Mouse (Mus musculus) lung, postnatal 14 days (tissue): ENCODE measurements around the gene Tbcb.
A peak's percentile ranks its signal among the peaks of the same experiment; 100 is the strongest.
"Not testable (repeated sequence)": the region's sequence is repeated elsewhere in the genome, so short reads cannot be mapped to it uniquely, and the experiment has no call there.

Experiments used
- DNase-seq: peaks from one replicate; pipeline ENCODE4 v3.0.0; 2021

Tbcb gene

DNA sequence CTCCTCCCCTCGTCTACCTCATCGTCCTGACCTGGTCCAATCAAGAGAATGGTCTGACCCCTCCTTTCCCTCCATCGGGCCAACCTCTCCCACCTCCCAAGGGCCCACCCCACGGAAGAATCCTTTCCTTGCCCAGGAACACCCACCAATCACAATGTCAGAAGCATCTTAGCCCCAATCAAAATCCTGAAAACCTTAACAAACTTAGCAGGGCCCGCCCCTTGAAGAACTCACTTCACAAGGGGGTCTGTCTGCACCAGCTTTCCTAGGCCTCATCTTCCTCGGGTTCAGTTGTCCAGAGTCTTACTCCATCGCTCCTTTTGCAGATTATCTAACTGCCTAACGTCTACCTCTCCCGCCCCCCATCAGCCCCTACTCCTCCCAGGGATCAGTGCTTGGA, 39.1 kb downstream of the Tbcb start:
- no peak for DNase-seq

DNA sequence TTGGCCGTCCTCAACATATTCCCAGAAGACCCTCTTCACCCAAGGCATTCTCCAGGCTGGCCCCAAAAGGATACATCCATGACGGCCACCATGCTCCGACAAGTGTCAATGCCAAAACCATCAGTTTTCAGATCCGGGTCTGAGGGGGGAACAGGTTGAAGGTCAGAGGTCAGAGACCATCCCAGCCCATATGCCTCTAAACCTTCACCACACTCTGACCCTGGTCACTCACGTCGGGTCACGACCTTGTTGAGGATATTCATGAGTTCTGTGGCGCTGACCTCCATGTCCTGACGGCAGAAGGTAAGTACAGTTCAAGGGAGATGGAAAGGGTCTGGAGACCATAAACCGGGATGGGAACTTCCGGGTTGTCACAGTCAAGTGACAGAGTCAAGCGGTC, 40.0 kb downstream of the Tbcb start:
- DNase-seq = no peak

DNA sequence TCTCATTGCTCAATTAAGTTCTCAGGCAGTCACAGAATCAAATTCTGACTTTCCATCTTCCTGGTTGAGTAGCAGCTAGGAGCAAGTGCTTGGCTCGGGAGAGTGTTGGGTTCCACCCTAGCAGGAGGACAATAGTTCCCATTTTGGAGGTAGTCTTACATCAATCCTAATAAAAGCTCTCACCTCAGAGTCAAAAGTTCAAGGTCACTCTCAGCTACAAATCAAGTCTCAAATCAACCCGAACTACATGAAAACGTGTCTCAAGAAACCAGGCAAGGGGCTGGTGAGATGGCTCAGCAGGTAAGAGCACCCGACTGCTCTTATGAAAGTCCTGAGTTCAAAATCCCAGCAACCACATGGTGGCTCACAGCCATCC, 43.0 kb downstream of the Tbcb start:
- DNase-seq = no peak

DNA sequence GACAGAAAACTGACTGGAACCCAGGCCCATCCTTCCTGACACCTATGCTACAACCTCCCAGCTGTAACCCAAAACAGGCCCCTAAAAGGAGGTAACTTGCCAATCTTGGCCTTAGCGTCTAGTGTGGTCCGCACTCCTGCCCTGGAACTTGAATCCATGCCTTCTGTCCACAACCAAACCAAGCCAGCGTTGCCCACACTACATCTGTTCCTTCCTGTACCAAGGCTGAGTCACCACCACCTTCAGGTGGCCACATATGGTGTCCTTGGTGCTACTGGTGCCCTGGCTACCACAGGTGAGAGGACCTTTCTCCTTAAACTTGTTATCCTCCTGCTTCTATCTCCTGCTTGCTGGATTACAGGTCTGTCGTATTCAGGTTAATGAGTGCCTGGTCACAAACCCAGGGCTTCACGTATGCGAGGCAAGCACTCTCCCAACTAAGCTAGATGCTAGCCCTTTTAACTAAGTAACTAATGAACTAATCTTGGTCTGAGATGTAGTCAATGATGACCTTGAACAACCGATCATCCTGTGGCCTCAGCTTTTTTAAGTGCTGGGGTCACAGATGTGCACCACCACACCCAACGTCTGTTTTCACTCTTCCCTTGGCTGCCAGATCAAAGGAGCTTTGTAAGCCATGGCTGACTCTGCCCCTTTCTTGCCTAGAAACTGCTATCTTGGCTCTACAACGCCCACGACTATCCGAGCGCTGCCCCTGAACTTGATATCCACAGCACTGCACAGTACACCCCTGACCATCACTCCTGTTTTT, 43.5 kb downstream of the Tbcb start:
- DNase-seq = no peak

DNA sequence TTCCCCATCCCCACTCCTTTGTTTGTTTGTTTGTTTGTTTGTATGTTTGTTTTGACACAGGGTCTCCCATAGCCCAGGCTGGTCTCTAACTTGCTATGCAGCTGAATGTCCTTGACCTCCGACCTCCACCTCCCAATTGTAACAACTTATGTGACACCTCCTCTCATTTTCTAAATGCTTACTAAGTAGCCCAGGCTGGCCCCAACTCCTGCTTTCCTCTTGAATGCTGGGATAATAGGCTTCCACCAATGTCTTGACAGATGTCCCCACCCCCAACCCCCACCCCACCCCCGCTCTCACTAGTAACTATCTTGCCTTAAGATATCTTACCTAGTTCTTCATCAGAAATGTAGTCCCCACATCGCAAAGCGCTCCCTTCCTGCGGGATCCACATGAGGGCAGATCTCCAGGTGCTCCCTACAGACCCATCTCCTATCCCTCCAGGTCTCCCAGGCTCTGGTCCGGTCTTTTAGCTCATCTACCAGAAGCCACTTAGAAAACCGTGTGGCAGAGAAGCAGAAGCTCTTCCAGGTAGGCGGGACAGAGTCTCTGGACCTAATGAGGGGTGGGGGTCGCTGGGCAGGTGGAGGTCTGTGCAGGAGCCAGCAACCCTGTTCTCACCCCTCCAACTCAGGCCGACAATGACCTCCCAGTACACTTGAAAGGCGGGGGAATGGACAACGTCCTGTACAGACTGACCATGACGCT, 47.3 kb downstream of the Tbcb start:
- no peak for DNase-seq

DNA sequence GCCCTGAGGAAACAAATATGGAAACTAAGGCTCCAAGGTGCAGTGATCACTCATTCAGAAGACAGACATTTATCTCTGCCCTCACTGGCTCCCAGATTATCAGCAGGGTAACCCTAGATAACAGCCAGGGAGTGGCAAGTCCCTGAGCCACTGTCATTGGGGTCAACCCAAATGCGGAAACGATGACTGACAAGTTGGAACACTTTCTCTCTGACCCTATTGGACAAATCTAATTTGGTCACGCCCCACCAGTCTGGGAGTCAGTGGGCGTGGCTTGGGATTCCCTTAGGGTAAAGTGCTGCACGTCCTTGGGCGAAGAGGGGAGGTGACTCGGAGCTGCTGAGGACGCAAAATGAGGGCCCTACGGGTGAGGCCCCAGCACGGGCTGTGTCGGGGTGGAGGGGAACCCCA, 48.2 kb downstream of the Tbcb start, which contains the start of gene Cox7a1:
Gene Cox7a1 (plus strand): TSS at position 266 of the 411 bp plus-strand sequence.
- peak; percentile 93 for DNase-seq

DNA sequence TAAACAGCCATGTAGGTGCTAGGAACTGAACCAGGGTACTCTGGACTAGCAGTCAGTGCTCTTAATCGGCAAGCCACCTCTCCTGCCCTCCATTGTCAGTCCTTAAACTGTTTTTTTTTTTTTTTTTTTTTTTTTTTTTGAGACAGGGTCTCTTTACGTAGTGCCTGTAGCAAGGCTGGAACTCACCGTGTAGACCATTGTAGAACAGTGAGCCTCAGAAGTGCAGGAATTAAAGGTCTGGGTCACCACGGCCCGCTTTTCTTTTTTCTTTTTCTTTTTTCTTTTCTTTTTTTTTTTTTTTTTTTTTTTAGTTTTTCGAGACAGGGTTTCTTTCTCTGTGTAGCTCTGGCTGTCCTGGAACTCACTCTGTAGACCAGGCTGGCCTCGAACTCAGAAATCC, 48.9 kb downstream of the Tbcb start:
- DNase-seq = not testable (repeated sequence)

DNA sequence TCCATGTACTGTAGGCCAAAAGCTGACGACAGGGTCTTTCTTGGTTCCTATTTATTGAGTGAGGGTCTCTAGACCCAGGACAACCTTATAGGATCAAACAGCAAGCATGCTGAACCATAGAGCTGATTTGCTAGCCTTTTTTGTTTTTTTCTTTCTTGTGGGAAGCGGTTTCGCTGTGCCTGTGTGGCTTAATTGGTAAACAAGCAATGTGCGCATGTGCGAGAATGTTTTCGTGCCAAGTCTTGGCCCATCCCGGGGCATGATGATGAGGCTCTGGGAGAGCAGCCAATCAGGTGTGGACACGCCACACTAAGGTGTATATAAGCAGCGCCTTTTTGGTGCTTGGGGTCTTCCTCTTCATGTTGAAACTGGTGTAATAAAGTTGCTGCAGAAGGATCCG, 50.1 kb downstream of the Tbcb start:
- DNase-seq = not testable (repeated sequence)

DNA sequence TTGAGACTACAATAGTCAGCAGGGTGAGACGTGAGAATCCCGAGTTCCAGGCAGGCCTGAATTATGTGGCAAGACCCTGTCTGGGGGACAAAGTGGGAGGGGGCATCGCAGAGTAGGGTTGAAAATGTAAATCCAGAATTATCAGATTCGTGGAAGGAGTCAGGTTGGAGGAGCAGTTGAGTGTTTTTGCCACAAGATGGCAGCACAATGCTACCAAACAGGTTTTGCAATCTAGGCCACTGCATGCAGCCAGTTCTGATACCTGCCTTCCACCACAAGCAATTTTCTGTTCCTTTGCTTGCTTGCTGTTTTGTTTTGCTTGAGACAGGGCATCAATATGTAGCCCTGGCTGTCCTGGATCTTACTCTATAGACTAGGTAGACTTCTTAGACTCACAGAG, 50.8 kb downstream of the Tbcb start:
- peak; percentile 80 for DNase-seq

DNA sequence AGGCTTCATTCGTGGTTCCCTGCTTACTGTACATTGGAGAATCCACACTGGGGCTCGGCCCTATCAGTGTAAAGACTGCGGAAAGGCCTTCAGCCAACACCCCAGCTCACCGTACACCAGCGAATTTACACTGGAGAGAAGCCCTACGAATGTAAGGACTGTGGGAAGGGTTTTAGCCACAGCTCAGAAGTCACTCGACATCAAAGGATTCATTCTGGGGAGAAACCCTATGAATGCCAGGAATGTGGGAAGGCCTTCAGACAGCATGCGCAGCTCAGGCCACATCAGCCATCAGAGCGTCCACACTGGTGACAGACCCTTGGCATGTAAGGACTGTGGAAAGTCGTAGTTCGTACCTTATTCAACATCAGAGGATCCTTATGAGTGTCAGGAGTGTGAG, 53.8 kb downstream of the Tbcb start:
- DNase-seq = no peak

DNA sequence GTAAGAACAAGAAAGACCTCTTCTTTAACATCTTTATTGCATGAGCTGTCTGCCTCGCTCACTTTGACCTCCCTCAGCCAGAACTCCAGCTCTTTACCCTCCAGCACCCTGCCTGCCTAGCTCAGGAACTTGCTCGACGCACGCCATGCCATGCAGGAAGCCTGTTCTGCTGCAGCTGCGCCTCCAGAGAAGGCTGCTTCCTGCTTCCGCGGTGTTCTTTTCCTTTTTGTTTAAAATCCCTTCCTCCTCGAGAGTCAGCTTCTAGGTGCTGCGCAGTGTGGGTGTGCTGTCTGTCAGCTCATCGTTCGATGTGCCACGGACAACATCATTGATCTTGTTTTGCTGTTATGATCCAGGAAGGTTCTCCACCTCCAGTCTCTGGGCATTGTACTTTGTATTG, 55.6 kb downstream of the Tbcb start:
- DNase-seq = no peak
